21 mouse cellular contexts compared by ENCODE assay signal in genomic region chr1:173328446-173328845, GRCm38 (mm10). TPM values are rescaled to one million over a fixed set of nuclear protein-coding genes. Genes with fewer than 3 reads are reported as not detected.
"Had no signal": no experiment of that assay in that cellular context is flagged by ENCODE, and none has a peak within 500 bp of the region (broad histone marks: within the 10 kb centered on the region; RNA-seq: fewer than 3 reads in every experiment).

No protein-coding gene starts in this region.

- H3K4me3 ChIP-seq: kidney, embryonic 15.5 days; left cerebral cortex, adult 2 months; limb, embryonic 10.5 days; midbrain, embryonic 10.5 days; midbrain, embryonic 15.5 days; neural tube, embryonic 12.5 days had no signal

- H3K27ac ChIP-seq: kidney, embryonic 15.5 days; left cerebral cortex, adult 2 months; limb, embryonic 10.5 days; midbrain, embryonic 10.5 days; neural tube, embryonic 12.5 days had no signal

- H3K4me2 ChIP-seq: kidney, embryonic 15.5 days; midbrain, embryonic 15.5 days; neural tube, embryonic 12.5 days had no signal

- H3K9ac ChIP-seq: kidney, embryonic 15.5 days; midbrain, embryonic 15.5 days; neural tube, embryonic 12.5 days had no signal

- H3K4me1 ChIP-seq: kidney, embryonic 15.5 days; limb, embryonic 10.5 days; neural tube, embryonic 12.5 days had no signal

- H3K27me3 ChIP-seq: kidney, embryonic 15.5 days; midbrain, embryonic 15.5 days; neural tube, embryonic 12.5 days had no signal

- DNase-seq: kidney, adult 2 months; kidney, postnatal 25 days; lung, adult 2 months; lung, postnatal 10 days; lung, postnatal 4 days; spleen, adult 18-20 months; thymus, adult 18-20 months; thymus, postnatal 14 days had no signal

- H3K9me3 ChIP-seq: kidney, embryonic 15.5 days; limb, embryonic 10.5 days; midbrain, embryonic 10.5 days; midbrain, embryonic 15.5 days; neural tube, embryonic 12.5 days had no signal

- H3K36me3 ChIP-seq: kidney, embryonic 15.5 days; limb, embryonic 10.5 days; midbrain, embryonic 10.5 days; midbrain, embryonic 15.5 days; neural tube, embryonic 12.5 days had no signal

RNA-seq across cellular contexts. Expression of gene Ackr1, which starts 5.1 kb away (rescaled TPM):
- total RNA-seq: monocyte, adult 5-6 weeks; neutrophil, adult 5-6 weeks had no signal

RNA-seq across cellular contexts. Expression of gene Cadm3, which starts 39.0 kb away (rescaled TPM):
- total RNA-seq: neutrophil, adult 5-6 weeks had no signal

RNA-seq across cellular contexts. Expression of gene Mptx2, which starts 50.9 kb away (rescaled TPM):
- total RNA-seq: layer of hippocampus, postnatal 25 days; left cerebral cortex, adult 2 months; left cerebral cortex, postnatal 14 days; megakaryocyte, adult 5-6 weeks; monocyte, adult 5-6 weeks; neutrophil, adult 5-6 weeks had no signal
- polyA plus RNA-seq: kidney, adult 2 months; kidney, embryonic 15.5 days; limb, embryonic 10.5 days; limb, embryonic 14.5 days; lung, adult 2 months; midbrain, embryonic 10.5 days; midbrain, embryonic 15.5 days; neural tube, embryonic 12.5 days; stomach, embryonic 14.5 days had no signal
